Mouse (Mus musculus) lung, adult 18-20 months (tissue): ENCODE data around the gene Afdn.
"Not testable (repeated sequence)": the region's sequence is repeated elsewhere in the genome, so short reads cannot be mapped to it uniquely, and the experiment has no call there.

ENCODE experiments used
- DNase-seq, 2 experiments: peaks; one replicate each; pipeline ENCODE4 v3.0.0; 2022; ENCODE audit warnings: mixed read lengths in 2 of 2

Gene Afdn

GRCm38 (mm10) chr17:13739981-13740380 lies 20.4 kb upstream of the Afdn start:
- DNase-seq, result no peak

- no peak for DNase-seq
Observed at GRCm38 (mm10) chr17:13740796-13741195, 19.5 kb upstream of the Afdn start.

- DNase-seq, result no peak
Observed at GRCm38 (mm10) chr17:13741611-13742010, 18.7 kb upstream of the Afdn start.

- DNase-seq, result no peak
Observed at GRCm38 (mm10) chr17:13742334-13742733, 18.0 kb upstream of the Afdn start.

GRCm38 (mm10) chr17:13742941-13743708 lies 17.2 kb upstream of the Afdn start:
- DNase-seq, result no peak

GRCm38 (mm10) chr17:13743709-13744079 lies 16.6 kb upstream of the Afdn start:
- peak; percentile 71 to 85 for DNase-seq

GRCm38 (mm10) chr17:13744219-13744618 lies 16.1 kb upstream of the Afdn start:
- DNase-seq, result no peak

GRCm38 (mm10) chr17:13744824-13745223 lies 15.5 kb upstream of the Afdn start:
- DNase-seq, result peak; percentile 54 to 69

GRCm38 (mm10) chr17:13745373-13745772 lies 15.0 kb upstream of the Afdn start:
- DNase-seq, result no peak

GRCm38 (mm10) chr17:13746330-13746729 lies 14.0 kb upstream of the Afdn start:
- peak in 1 of 2 experiments; percentile 47 for DNase-seq

- no peak for DNase-seq
Observed at GRCm38 (mm10) chr17:13747681-13748080, 12.7 kb upstream of the Afdn start.

GRCm38 (mm10) chr17:13749027-13749426 lies 11.3 kb upstream of the Afdn start:
- DNase-seq, result no peak

- no peak for DNase-seq
Observed at GRCm38 (mm10) chr17:13753918-13754317, 6.4 kb upstream of the Afdn start.

- DNase-seq, result no peak
Observed at GRCm38 (mm10) chr17:13754940-13755339, 5.4 kb upstream of the Afdn start.

- DNase-seq, result no peak
Observed at GRCm38 (mm10) chr17:13758586-13758985, 1.8 kb upstream of the Afdn start.

- no peak for DNase-seq
Observed at GRCm38 (mm10) chr17:13759156-13759852, 1.0 kb upstream of the Afdn start.

- DNase-seq, result peak; percentile 47 to 49
Observed at GRCm38 (mm10) chr17:13760675-13761178, 388 bp downstream of the Afdn start.

- DNase-seq, result peak; percentile 33 to 38
Observed at GRCm38 (mm10) chr17:13761179-13761913, 1.0 kb downstream of the Afdn start, which contains the start of gene Tcte2. Gene Tcte2, minus strand, starts transcription at chr17:13761825.

GRCm38 (mm10) chr17:13763819-13764218 lies 3.5 kb downstream of the Afdn start:
- no peak for DNase-seq

- not testable (repeated sequence) for DNase-seq
Observed at GRCm38 (mm10) chr17:13764911-13765310, 4.6 kb downstream of the Afdn start.

GRCm38 (mm10) chr17:13768531-13768930 lies 8.2 kb downstream of the Afdn start:
- no peak for DNase-seq

GRCm38 (mm10) chr17:13769256-13769655 lies 8.9 kb downstream of the Afdn start:
- DNase-seq, result peak in 1 of 2 experiments; percentile 16

GRCm38 (mm10) chr17:13777676-13778075 lies 17.3 kb downstream of the Afdn start:
- no peak for DNase-seq
